In genomic region chr9:37147886-37148285, GRCm38 (mm10) we compare ENCODE assay signal across 12 mouse cellular contexts. TPM values are rescaled to one million over a fixed set of nuclear protein-coding genes. Genes with fewer than 3 reads are reported as not detected.
DNase-seq lines count a peak whose midpoint lies in the region; ATAC-seq and TF ChIP-seq lines count a peak whose summit lies in the region.
"Had no signal": no experiment of that assay in that cellular context is flagged by ENCODE, and none has a peak within 500 bp of the region (broad histone marks: within the 10 kb centered on the region; RNA-seq: fewer than 3 reads in every experiment).

No protein-coding gene starts in this region.

- H3K79me2 ChIP-seq in myocyte (ENCODE audit: control insufficient read depth, insufficient read depth), result peaks cover 27% of the 10 kb centered on the region

- H3K4me3 ChIP-seq in forebrain, embryonic 10.5 days, result peak overlapping the region; percentile 96
- H3K4me3 ChIP-seq in forebrain, embryonic 16.5 days (replicated peaks; ENCODE audit: low read length), result no peak overlapping the region
- no peak overlapping the region for H3K4me3 ChIP-seq in intestine, embryonic 14.5 days (ENCODE audit: low read depth, low read length)
- no peak overlapping the region for H3K4me3 ChIP-seq in intestine, embryonic 16.5 days (ENCODE audit: low read length)
- H3K4me3 ChIP-seq in embryonic facial prominence, embryonic 10.5 days, result no peak overlapping the region
- peak overlapping the region; percentile 80 for H3K4me3 ChIP-seq in myocyte
- H3K4me3 ChIP-seq: megakaryocyte, embryonic 14.5 days had no signal

- no peak for ATAC-seq in forebrain, embryonic 16.5 days
- ATAC-seq in intestine, embryonic 14.5 days (replicated peaks; ENCODE audit: low FRiP score, low TSS enrichment, low read depth), result no peak
- ATAC-seq in intestine, embryonic 16.5 days, result no peak

- DNase-seq in forebrain, embryonic 10.5 days (ENCODE audit: extremely low spot score, low spot score), result peak; percentile 14
- DNase-seq in intestine, embryonic 14.5 days (ENCODE audit: low spot score), result peak; percentile 49
- DNase-seq in embryonic facial prominence, embryonic 10.5 days (ENCODE audit: low spot score), result no peak
- DNase-seq in urinary bladder, postnatal 25 days (ENCODE audit: low spot score), result no peak
- no peak for DNase-seq in frontal cortex, postnatal 25 days (ENCODE audit: low spot score in 2 of 2)

- H3ac ChIP-seq in myocyte (ENCODE audit: control insufficient read depth, insufficient read length), result no peak overlapping the region

- H3K36me3 ChIP-seq in forebrain, embryonic 10.5 days (replicated peaks), result no peaks in the 10 kb centered on the region
- H3K36me3 ChIP-seq in forebrain, embryonic 16.5 days (ENCODE audit: control insufficient read depth, insufficient read depth), result no peaks in the 10 kb centered on the region
- H3K36me3 ChIP-seq in intestine, embryonic 14.5 days (ENCODE audit: control insufficient read depth, insufficient read depth, low read length), result no peaks in the 10 kb centered on the region
- no peaks in the 10 kb centered on the region for H3K36me3 ChIP-seq in intestine, embryonic 16.5 days (ENCODE audit: control insufficient read depth, insufficient read depth, low read length)
- H3K36me3 ChIP-seq in embryonic facial prominence, embryonic 10.5 days (replicated peaks), result no peaks in the 10 kb centered on the region
- no peaks in the 10 kb centered on the region for H3K36me3 ChIP-seq in myocyte (ENCODE audit: control insufficient read depth, insufficient read depth)
- H3K36me3 ChIP-seq: G1E; heart, embryonic 10.5 days; limb, embryonic 15.5 days had no signal

- H3K9me3 ChIP-seq in forebrain, embryonic 10.5 days, result no peaks in the 10 kb centered on the region
- H3K9me3 ChIP-seq in forebrain, embryonic 16.5 days (ENCODE audit: control insufficient read depth, low read length), result no peaks in the 10 kb centered on the region
- no peaks in the 10 kb centered on the region for H3K9me3 ChIP-seq in intestine, embryonic 14.5 days (ENCODE audit: control insufficient read depth, low read length)
- H3K9me3 ChIP-seq in intestine, embryonic 16.5 days (ENCODE audit: control insufficient read depth, low read length), result no peaks in the 10 kb centered on the region
- no peaks in the 10 kb centered on the region for H3K9me3 ChIP-seq in embryonic facial prominence, embryonic 10.5 days
- H3K9me3 ChIP-seq: G1E; heart, embryonic 10.5 days; limb, embryonic 15.5 days; megakaryocyte, embryonic 14.5 days had no signal

- no peak overlapping the region for H3K4me2 ChIP-seq in forebrain, embryonic 16.5 days (ENCODE audit: low read length)
- H3K4me2 ChIP-seq in intestine, embryonic 14.5 days (ENCODE audit: low read length), result no peak overlapping the region
- H3K4me2 ChIP-seq in intestine, embryonic 16.5 days (ENCODE audit: low read depth, low read length), result no peak overlapping the region
- no peak overlapping the region for H3K4me2 ChIP-seq in myocyte (ENCODE audit: low read depth)

- H3K27me3 ChIP-seq in forebrain, embryonic 10.5 days (ENCODE audit: poor library complexity, severe bottlenecking), result peaks cover 14% of the 10 kb centered on the region
- 0 out of 2 replicates have a peak, but pooled peaks cover 2% of the 10 kb centered on the region for H3K27me3 ChIP-seq in forebrain, embryonic 16.5 days (replicated peaks; ENCODE audit: control insufficient read depth, insufficient read depth, low read length)
- 0 out of 2 replicates have a peak, but pooled peaks cover 6% of the 10 kb centered on the region for H3K27me3 ChIP-seq in intestine, embryonic 14.5 days (replicated peaks; ENCODE audit: control insufficient read depth, insufficient read depth, low read length)
- peaks cover 11% of the 10 kb centered on the region; the same call in 1 of the 2 replicates for H3K27me3 ChIP-seq in intestine, embryonic 16.5 days (replicated peaks; ENCODE audit: control insufficient read depth, insufficient read depth, low read length)
- H3K27me3 ChIP-seq in embryonic facial prominence, embryonic 10.5 days (replicated peaks; ENCODE audit: low read depth, poor library complexity, severe bottlenecking), result 0 out of 2 replicates have a peak, but pooled peaks cover 8% of the 10 kb centered on the region
- H3K27me3 ChIP-seq in myocyte (ENCODE audit: control insufficient read depth, insufficient read depth, insufficient read length), result no peaks in the 10 kb centered on the region

- H3K4me1 ChIP-seq in forebrain, embryonic 10.5 days, result peaks cover 43% of the 10 kb centered on the region
- peaks cover 20% of the 10 kb centered on the region for H3K4me1 ChIP-seq in forebrain, embryonic 16.5 days (replicated peaks; ENCODE audit: control insufficient read depth, insufficient read depth, low read length)
- H3K4me1 ChIP-seq in intestine, embryonic 14.5 days (replicated peaks; ENCODE audit: control insufficient read depth, insufficient read depth, low read length), result peaks cover 20% of the 10 kb centered on the region
- peaks cover 21% of the 10 kb centered on the region; the same call in 1 of the 2 replicates for H3K4me1 ChIP-seq in intestine, embryonic 16.5 days (ENCODE audit: control insufficient read depth, insufficient read depth, low read length)
- peaks cover 42% of the 10 kb centered on the region for H3K4me1 ChIP-seq in embryonic facial prominence, embryonic 10.5 days

- H3K9ac ChIP-seq in forebrain, embryonic 16.5 days (replicated peaks; ENCODE audit: low read depth, low read length), result no peak overlapping the region
- H3K9ac ChIP-seq in intestine, embryonic 14.5 days (ENCODE audit: low read length), result no peak overlapping the region
- H3K9ac ChIP-seq in intestine, embryonic 16.5 days (ENCODE audit: low read depth, low read length), result no peak overlapping the region
- H3K9ac ChIP-seq: limb, embryonic 15.5 days had no signal

- no peak for TF ChIP-seq POLR2A in myocyte (IDR thresholded peaks at IDR 0.05; ENCODE audit: insufficient read length, low read depth)

- H3K27ac ChIP-seq in forebrain, embryonic 10.5 days, result peak overlapping the region; percentile 99; the same call in 1 of the 2 replicates
- H3K27ac ChIP-seq in forebrain, embryonic 16.5 days (ENCODE audit: low read length), result no peak overlapping the region
- H3K27ac ChIP-seq in intestine, embryonic 14.5 days (ENCODE audit: low read depth), result no peak overlapping the region
- H3K27ac ChIP-seq in intestine, embryonic 16.5 days (ENCODE audit: low read length), result no peak overlapping the region
- 0 out of 2 replicates have a peak overlapping the region, but pooled peaks have one; percentile 97 for H3K27ac ChIP-seq in embryonic facial prominence, embryonic 10.5 days (replicated peaks)
- H3K27ac ChIP-seq: limb, embryonic 15.5 days had no signal

- WGBS in forebrain, embryonic 10.5 days, result 63% methylated on average over 4 of the region's 4 CpGs
- 72% methylated on average over 4 of the region's 4 CpGs for WGBS in forebrain, embryonic 16.5 days
- WGBS in intestine, embryonic 14.5 days, result 68% methylated on average over 4 of the region's 4 CpGs
- WGBS in intestine, embryonic 16.5 days, result 75% methylated on average over 4 of the region's 4 CpGs
- 60% methylated on average over 4 of the region's 4 CpGs for WGBS in embryonic facial prominence, embryonic 10.5 days

TF ChIP-seq in myocyte, 11 proteins besides CTCF, POLR2A, EP300 and RAD21:
- no peak for TF ChIP-seq POLR2AphosphoS2 (IDR thresholded peaks at IDR 0.05; ENCODE audit: insufficient read length, low read depth)
- no peak for TF ChIP-seq SRF (IDR thresholded peaks at IDR 0.05; ENCODE audit: control insufficient read depth, insufficient read length, low read depth)
- no peak for TF ChIP-seq REST (IDR thresholded peaks at IDR 0.05; ENCODE audit: insufficient read depth, insufficient read length)
- no peak for TF ChIP-seq TCF12 (IDR thresholded peaks at IDR 0.05; ENCODE audit: insufficient read depth, poor library complexity, severe bottlenecking)
- TF ChIP-seq MAX (IDR thresholded peaks at IDR 0.05; ENCODE audit: low read depth), result no peak
- TF ChIP-seq TCF3 (IDR thresholded peaks at IDR 0.05; ENCODE audit: insufficient read length, low read depth), result no peak
- TF ChIP-seq MYOG (IDR thresholded peaks at IDR 0.05; ENCODE audit: control insufficient read depth in 1 of 3, insufficient read depth in 1 of 3, insufficient read length in 2 of 3, low read depth in 2 of 3), result no peak
- TF ChIP-seq E2F4 (IDR thresholded peaks at IDR 0.05; ENCODE audit: insufficient read depth), result no peak
- TF ChIP-seq MYOD1 (IDR thresholded peaks at IDR 0.05; ENCODE audit: control insufficient read depth in 1 of 3, insufficient read length in 2 of 3, low read depth in 2 of 3), result no peak
- no peak for TF ChIP-seq USF1 (IDR thresholded peaks at IDR 0.05; ENCODE audit: low read depth)
- TF ChIP-seq CEBPB (IDR thresholded peaks at IDR 0.05; ENCODE audit: insufficient read depth, poor library complexity, severe bottlenecking), result no peak
TF ChIP-seq in myocyte: peak in this region for 0.

RNA-seq across cellular contexts. Expression of gene Pknox2, which starts 0.7 kb away (rescaled TPM):
- polyA plus RNA-seq in forebrain, embryonic 10.5 days (2016; fragmentation: Nextera tagmentation; extraction: Ambion mirVana), result 35.3 and 36.8 TPM in 2 replicates
- 24.5 and 26.9 TPM in 2 replicates for polyA plus RNA-seq in forebrain, embryonic 16.5 days (2015; fragmentation: Nextera tagmentation; extraction: Ambion mirVana)
- polyA plus RNA-seq in intestine, embryonic 14.5 days (2014; fragmentation: Nextera tagmentation; extraction: Ambion mirVana), result 8.8 and 9.6 TPM in 2 replicates
- 7.2 and 8.0 TPM in 2 replicates for polyA plus RNA-seq in intestine, embryonic 16.5 days (2015; fragmentation: Nextera tagmentation; extraction: Ambion mirVana)
- 32.7 and 33.0 TPM in 2 replicates for polyA plus RNA-seq in embryonic facial prominence, embryonic 10.5 days (2016; fragmentation: Nextera tagmentation; extraction: Ambion mirVana)
- 20.4 TPM for polyA plus RNA-seq in myocyte (2012; fragmentation: generic; extraction: Trizol)
- polyA plus RNA-seq: G1E had no signal

Comparison
In these comparisons a context has a peak if more than half of its experiments do, and no peak if none do; other contexts are left out.
1. H3K27ac ChIP-seq: peak in forebrain, embryonic 10.5 days (single experiment) and embryonic facial prominence, embryonic 10.5 days (single experiment); none in forebrain, embryonic 16.5 days (single experiment), intestine, embryonic 14.5 days (single experiment) and intestine, embryonic 16.5 days (single experiment).
2. H3K4me3 ChIP-seq: peak in forebrain, embryonic 10.5 days (single experiment) and myocyte (single experiment); none in forebrain, embryonic 16.5 days (single experiment), intestine, embryonic 14.5 days (single experiment), intestine, embryonic 16.5 days (single experiment) and embryonic facial prominence, embryonic 10.5 days (single experiment).
3. DNase-seq: peak in forebrain, embryonic 10.5 days (single experiment) and intestine, embryonic 14.5 days (single experiment); none in embryonic facial prominence, embryonic 10.5 days (single experiment), urinary bladder, postnatal 25 days (single experiment) and frontal cortex, postnatal 25 days (0 of 2).